Mouse (Mus musculus) forebrain, embryonic 14.5 days (tissue): ENCODE measurements around the gene 2310034C09Rik. TPM values are rescaled to one million over a fixed set of nuclear protein-coding genes. Genes with fewer than 3 reads are reported as not detected.
"Not testable (repeated sequence)": the region's sequence is repeated elsewhere in the genome, so short reads cannot be mapped to it uniquely, and the experiment has no call there.

Source experiments
- ATAC-seq: fragments of 200-750 bp; cut with Nextera tagmentation; 2 replicates; pipeline ENCODE4 v1.8.0; 2017; ENCODE audit warnings: mild to moderate bottlenecking, moderate library complexity
- DNase-seq: peaks from one replicate; pipeline ENCODE4 v3.0.0-alpha.2; 2015; ENCODE audit warnings: low spot score
- H3K27ac ChIP-seq: fragments of 300-500 bp; sonication (generic); 2 replicates; pipeline ENCODE4 v1.5.1; 2014; ENCODE audit warnings: low read depth, mild to moderate bottlenecking, control low read depth, low read length, moderate library complexity
- H3K27me3 ChIP-seq: fragments of 300-500 bp; sonication (generic); replicated peaks from 2 replicates; pipeline ENCODE4 v1.6.1; 2014; ENCODE audit warnings: low read length, control low read depth, mixed read lengths; ENCODE audit not compliant: control insufficient read depth, insufficient read depth
- H3K36me3 ChIP-seq: fragments of 300-500 bp; sonication (generic); 2 replicates; pipeline ENCODE4 v1.6.1; 2014; ENCODE audit warnings: low read length, control low read depth; ENCODE audit not compliant: control insufficient read depth, insufficient read depth
- H3K4me1 ChIP-seq: fragments of 300-500 bp; sonication (generic); 2 replicates; pipeline ENCODE4 v1.6.1; 2014; ENCODE audit warnings: antibody characterized with exemption, low read length, control low read depth; ENCODE audit not compliant: control insufficient read depth, insufficient read depth
- H3K4me2 ChIP-seq: fragments of 300-500 bp; sonication (generic); 2 replicates; pipeline ENCODE4 v1.6.1; 2014; ENCODE audit warnings: mild to moderate bottlenecking, control low read depth, low read length
- H3K4me3 ChIP-seq: fragments of 300-500 bp; sonication (generic); 2 replicates; pipeline ENCODE4 v1.5.1; 2014; ENCODE audit warnings: low read depth, low read length, control low read depth
- H3K9ac ChIP-seq: fragments of 300-500 bp; sonication (generic); 2 replicates; pipeline ENCODE4 v1.6.1; 2014; ENCODE audit warnings: mild to moderate bottlenecking, low read length, control low read depth, moderate library complexity
- H3K9me3 ChIP-seq: fragments of 300-500 bp; sonication (generic); replicated peaks from 2 replicates; pipeline ENCODE4 v1.6.1; 2016; ENCODE audit warnings: low read length, control low read depth, mixed read lengths; ENCODE audit not compliant: control insufficient read depth
- WGBS: fragments of 180-500 bp; shearing (Covaris S2); extraction: QIAGEN DNeasy Blood & Tissue Kit; methylation state at CpG from one replicate; pipeline ENCODE4 v1.1.7; 2014; 5-methylcytosine and 5-hydroxymethylcytosine counted together
- polyA plus RNA-seq: library from polyadenylated mRNA; unstranded; fragments of >200 nt; fragmentation: Nextera tagmentation; extraction: Ambion mirVana; gene quantifications from 2 replicates; pipeline ENCODE4 v1.2.1, GENCODE M21; 2014

The 2310034C09Rik gene
- polyA plus RNA-seq, 1 experiment from 2014 or later = not detected

DNA sequence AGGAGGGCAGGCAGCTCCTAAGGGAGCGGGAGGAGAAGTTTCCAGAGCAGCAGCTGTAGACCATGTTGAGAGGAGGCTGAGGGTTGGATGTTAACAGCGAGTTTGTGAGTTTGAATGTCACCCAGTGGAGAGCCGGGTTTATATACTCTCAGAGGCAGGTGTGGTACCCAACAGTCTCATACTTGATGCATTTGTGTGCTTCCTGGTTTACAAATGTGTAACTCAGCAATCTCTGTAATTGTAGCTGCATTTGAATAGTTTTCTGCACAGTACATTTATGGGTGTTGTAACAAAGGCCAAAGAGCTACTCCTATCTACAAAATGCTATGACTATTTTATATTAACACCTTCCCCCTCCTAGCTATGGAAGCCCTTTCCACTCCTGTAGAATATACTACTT lies 7.1 kb upstream of the 2310034C09Rik start, which contains the start of gene Krtap13:
TSS of gene Krtap13 (minus strand) at position 101 of the 400 bp plus-strand sequence.
- not testable (repeated sequence) for H3K36me3 ChIP-seq, H3K9ac ChIP-seq, H3K27me3 ChIP-seq, DNase-seq, H3K4me3 ChIP-seq, H3K4me1 ChIP-seq, H3K9me3 ChIP-seq, H3K4me2 ChIP-seq, ATAC-seq, H3K27ac ChIP-seq
- WGBS = 80% methylated on average over 3 of the region's 3 CpGs

DNA sequence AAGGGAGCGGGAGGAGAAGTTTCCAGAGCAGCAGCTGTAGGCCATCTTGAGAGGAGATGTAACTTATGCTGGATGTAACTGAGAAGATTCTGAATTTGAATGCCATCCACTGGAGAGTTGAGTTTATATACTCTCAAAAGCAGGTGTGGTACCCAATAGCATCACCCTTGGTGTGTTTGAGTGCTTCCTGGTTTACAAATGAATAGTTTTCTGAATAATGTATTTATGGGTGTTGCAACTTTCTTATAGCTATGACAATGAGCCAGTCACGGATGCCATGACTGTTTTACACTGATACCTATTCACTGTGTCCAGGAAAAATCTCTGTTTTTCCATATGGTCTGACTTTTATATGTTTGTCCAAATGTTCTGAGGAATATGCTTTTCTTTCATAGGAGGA lies 15.5 kb downstream of the 2310034C09Rik start, which contains the start of gene 2310057N15Rik:
TSS of gene 2310057N15Rik (minus strand) at position 101 of the 400 bp plus-strand sequence.
- Histone ChIP-seq H3K36me3 (no peaks in the 10 kb centered on the region), H3K4me2 (no peak within 1 kb of the TSS), H3K4me3 (no peak within 1 kb of the TSS), H3K27me3 (no peaks in the 10 kb centered on the region), H3K9ac (no peak within 1 kb of the TSS), H3K9me3 (no peaks in the 10 kb centered on the region), H3K4me1 (no peaks in the 10 kb centered on the region), H3K27ac (no peak within 1 kb of the TSS)
- ATAC-seq (no peak), DNase-seq (no peak)
- WGBS = 88% methylated on average over 2 of the region's 2 CpGs

DNA sequence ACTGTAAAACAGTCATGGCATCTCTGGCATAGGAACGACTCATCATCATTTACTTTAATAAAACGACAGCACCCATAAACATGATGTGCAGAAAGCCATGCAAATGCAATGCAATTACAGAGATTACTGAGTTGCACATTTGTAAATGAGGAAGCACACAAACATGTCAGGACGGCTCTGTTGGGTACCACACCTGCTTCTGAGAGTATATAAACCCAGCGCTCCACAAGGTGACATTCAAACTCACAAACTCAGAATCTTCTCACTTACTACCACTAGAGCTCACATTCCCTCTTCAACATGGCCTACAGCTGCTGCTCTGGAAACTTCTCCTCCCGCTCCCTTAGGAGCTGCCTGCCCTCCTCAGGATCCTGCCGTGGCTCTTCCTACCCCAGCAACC lies 18.9 kb downstream of the 2310034C09Rik start, which contains the start of gene Gm5965:
TSS of gene Gm5965 (plus strand) at position 301 of the 400 bp plus-strand sequence.
- Histone ChIP-seq H3K36me3 (no peaks in the 10 kb centered on the region), H3K4me3 (no peak within 1 kb of the TSS), H3K27me3 (no peaks in the 10 kb centered on the region), H3K27ac (no peak within 1 kb of the TSS), H3K4me1 (no peaks in the 10 kb centered on the region), H3K9me3 (no peaks in the 10 kb centered on the region), H3K9ac (no peak within 1 kb of the TSS), H3K4me2 (no peak within 1 kb of the TSS)
- DNase-seq = no peak
- WGBS = 94% methylated on average over 5 of the region's 6 CpGs
- no peak for ATAC-seq

DNA sequence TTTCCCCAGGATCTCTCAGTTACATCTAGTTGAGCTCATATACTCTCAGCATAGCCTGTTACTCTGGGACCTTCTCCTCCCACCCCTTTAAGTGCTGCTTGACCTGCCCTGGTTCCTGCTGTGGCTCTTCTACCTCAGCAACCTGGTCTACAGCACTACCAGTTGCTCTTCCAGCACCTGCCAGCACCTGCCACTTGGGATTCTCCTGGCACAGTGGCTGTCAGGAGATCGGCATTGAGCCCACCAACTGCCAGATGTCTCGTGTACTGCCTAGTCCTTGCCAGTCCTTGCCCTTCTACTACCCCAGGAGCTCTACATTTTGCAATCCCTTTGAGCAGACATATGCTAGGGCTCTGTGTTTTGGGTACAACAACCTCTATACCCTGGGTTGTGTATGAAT lies 28.1 kb downstream of the 2310034C09Rik start:
- Histone ChIP-seq H3K27ac (no peak overlapping the region), H3K9ac (no peak overlapping the region), H3K4me3 (no peak overlapping the region), H3K4me1 (no peaks in the 10 kb centered on the region), H3K4me2 (no peak overlapping the region), H3K27me3 (no peaks in the 10 kb centered on the region), H3K36me3 (no peaks in the 10 kb centered on the region), H3K9me3 (no peaks in the 10 kb centered on the region)
- 88% methylated on average over 2 of the region's 2 CpGs for WGBS
- ATAC-seq = no peak
- DNase-seq = no peak

Other genes with a start within 250 kb of the 2310034C09Rik start
- not detected in 2 replicates for gene Cldn8, start 195.7 kb upstream of the 2310034C09Rik start, polyA plus RNA-seq
- gene Krtap24-1, start 146.6 kb upstream of the 2310034C09Rik start, polyA plus RNA-seq = not detected in 2 replicates
- gene 2310079G19Rik, start 131.2 kb upstream of the 2310034C09Rik start, polyA plus RNA-seq = not detected in 2 replicates
- gene Krtap26-1, start 111.1 kb upstream of the 2310034C09Rik start, polyA plus RNA-seq = not detected in 2 replicates
- not detected in 2 replicates for gene Krtap27-1, start 87.2 kb upstream of the 2310034C09Rik start, polyA plus RNA-seq
- not detected in 2 replicates for gene 2310061N02Rik, start 50.9 kb upstream of the 2310034C09Rik start, polyA plus RNA-seq
- not detected in 2 replicates for gene Krtap13-1, start 30.0 kb upstream of the 2310034C09Rik start, polyA plus RNA-seq
- not detected in 2 replicates for gene Krtap13, start 7.2 kb upstream of the 2310034C09Rik start, polyA plus RNA-seq
- not detected in 2 replicates for gene 2310057N15Rik, start 15.4 kb downstream of the 2310034C09Rik start, polyA plus RNA-seq
- gene Gm5965, start 19.0 kb downstream of the 2310034C09Rik start, polyA plus RNA-seq = not detected in 2 replicates
- gene Gm20741, start 53.4 kb downstream of the 2310034C09Rik start, polyA plus RNA-seq = not detected in 2 replicates
- gene Krtap15, start 61.4 kb downstream of the 2310034C09Rik start, polyA plus RNA-seq = not detected in 2 replicates
- not detected in 2 replicates for gene Krtap14, start 67.3 kb downstream of the 2310034C09Rik start, polyA plus RNA-seq
- gene Krtap19-1, start 110.6 kb downstream of the 2310034C09Rik start, polyA plus RNA-seq = not detected in 2 replicates
- gene Krtap19-2, start 115.4 kb downstream of the 2310034C09Rik start, polyA plus RNA-seq = not detected in 2 replicates
- not detected in 2 replicates for gene Krtap19-3, start 119.2 kb downstream of the 2310034C09Rik start, polyA plus RNA-seq
- gene Krtap19-4, start 126.2 kb downstream of the 2310034C09Rik start, polyA plus RNA-seq = not detected in 2 replicates
- not detected in 2 replicates for gene Krtap19-5, start 137.6 kb downstream of the 2310034C09Rik start, polyA plus RNA-seq
- not detected in 2 replicates for gene Krtap19-9b, start 173.4 kb downstream of the 2310034C09Rik start, polyA plus RNA-seq
- gene Krtap16-3, start 204.0 kb downstream of the 2310034C09Rik start, polyA plus RNA-seq = not detected in 2 replicates